ENCODE assay signal across 14 mouse cellular contexts in genomic region chr7:96409323-96409880, GRCm38 (mm10).
A peak's percentile ranks its signal among the peaks of the same experiment; 100 is the strongest.
DNase-seq lines count a peak whose midpoint lies in the region; ATAC-seq and TF ChIP-seq lines count a peak whose summit lies in the region.
"Had no signal": no experiment of that assay in that cellular context is flagged by ENCODE, and none has a peak within 500 bp of the region (broad histone marks: within the 10 kb centered on the region; RNA-seq: fewer than 3 reads in every experiment).

No protein-coding gene starts in this region.

- peaks cover 35% of the 10 kb centered on the region for H3K4me1 ChIP-seq in forebrain, embryonic 15.5 days
- peaks cover 19% of the 10 kb centered on the region for H3K4me1 ChIP-seq in forebrain, embryonic 14.5 days (ENCODE audit: control insufficient read depth, insufficient read depth, low read length)
- H3K4me1 ChIP-seq in kidney, postnatal 0 days (replicated peaks; ENCODE audit: insufficient read depth, low read length): 0 out of 2 replicates have a peak, but pooled peaks cover 8% of the 10 kb centered on the region
- peaks cover 41% of the 10 kb centered on the region for H3K4me1 ChIP-seq in kidney, embryonic 15.5 days
- H3K4me1 ChIP-seq in midbrain, embryonic 12.5 days: peaks cover 36% of the 10 kb centered on the region
- peaks cover 34% of the 10 kb centered on the region for H3K4me1 ChIP-seq in midbrain, embryonic 13.5 days (replicated peaks)

- no peak for TF ChIP-seq CTCF in kidney, postnatal 0 days (IDR thresholded peaks at IDR 0.05; ENCODE audit: low read depth)

- H3K27me3 ChIP-seq in forebrain, embryonic 15.5 days: no peaks in the 10 kb centered on the region
- no peaks in the 10 kb centered on the region for H3K27me3 ChIP-seq in forebrain, embryonic 14.5 days (replicated peaks; ENCODE audit: control insufficient read depth, insufficient read depth, low read length)
- H3K27me3 ChIP-seq in kidney, postnatal 0 days (ENCODE audit: insufficient read depth, low read length): no peaks in the 10 kb centered on the region
- H3K27me3 ChIP-seq in kidney, embryonic 15.5 days: no peaks in the 10 kb centered on the region
- H3K27me3 ChIP-seq in midbrain, embryonic 12.5 days: 0 out of 2 replicates have a peak, but pooled peaks cover 3% of the 10 kb centered on the region
- H3K27me3 ChIP-seq in midbrain, embryonic 13.5 days: no peaks in the 10 kb centered on the region

- no peak overlapping the region for H3K4me2 ChIP-seq in forebrain, embryonic 15.5 days (replicated peaks)
- H3K4me2 ChIP-seq in forebrain, embryonic 14.5 days (ENCODE audit: low read length): no peak overlapping the region
- no peak overlapping the region for H3K4me2 ChIP-seq in kidney, postnatal 0 days (ENCODE audit: low read length)
- no peak overlapping the region for H3K4me2 ChIP-seq in kidney, embryonic 15.5 days
- H3K4me2 ChIP-seq in midbrain, embryonic 12.5 days (replicated peaks): no peak overlapping the region
- no peak overlapping the region for H3K4me2 ChIP-seq in midbrain, embryonic 13.5 days (replicated peaks)

- H3K9ac ChIP-seq in forebrain, embryonic 15.5 days (replicated peaks): no peak overlapping the region
- H3K9ac ChIP-seq in forebrain, embryonic 14.5 days (ENCODE audit: low read length): no peak overlapping the region
- H3K9ac ChIP-seq in kidney, postnatal 0 days (ENCODE audit: low read depth, low read length): no peak overlapping the region
- H3K9ac ChIP-seq in kidney, embryonic 15.5 days: no peak overlapping the region
- H3K9ac ChIP-seq in midbrain, embryonic 12.5 days (replicated peaks): no peak overlapping the region
- H3K9ac ChIP-seq in midbrain, embryonic 13.5 days (replicated peaks): no peak overlapping the region

- H3K27ac ChIP-seq in forebrain, embryonic 15.5 days (replicated peaks): 0 out of 2 replicates have a peak overlapping the region, but pooled peaks have one; percentile 31
- H3K27ac ChIP-seq in forebrain, embryonic 14.5 days (ENCODE audit: low read depth, low read length): no peak overlapping the region
- H3K27ac ChIP-seq in kidney, postnatal 0 days: no peak overlapping the region
- H3K27ac ChIP-seq in kidney, embryonic 15.5 days: no peak overlapping the region
- H3K27ac ChIP-seq in midbrain, embryonic 12.5 days (replicated peaks): 0 out of 2 replicates have a peak overlapping the region, but pooled peaks have one; percentile 10
- H3K27ac ChIP-seq in midbrain, embryonic 13.5 days: no peak overlapping the region
- H3K27ac ChIP-seq: hindbrain, postnatal 0 days had no signal

- H3K36me3 ChIP-seq in forebrain, embryonic 15.5 days: no peaks in the 10 kb centered on the region
- H3K36me3 ChIP-seq in forebrain, embryonic 14.5 days (ENCODE audit: control insufficient read depth, insufficient read depth, low read length): no peaks in the 10 kb centered on the region
- H3K36me3 ChIP-seq in kidney, postnatal 0 days (ENCODE audit: insufficient read depth, low read length): no peaks in the 10 kb centered on the region
- H3K36me3 ChIP-seq in kidney, embryonic 15.5 days: no peaks in the 10 kb centered on the region
- H3K36me3 ChIP-seq in midbrain, embryonic 12.5 days: no peaks in the 10 kb centered on the region
- H3K36me3 ChIP-seq in midbrain, embryonic 13.5 days: no peaks in the 10 kb centered on the region

- no peak for DNase-seq in forebrain, embryonic 14.5 days (ENCODE audit: low spot score)
- DNase-seq in kidney, postnatal 0 days (ENCODE audit: low spot score): peak; percentile 67
- peak; percentile 48 for DNase-seq in brain, adult 2 months (ENCODE audit: low read depth, low spot score)
- DNase-seq: cerebellum, adult 11-12 months; cerebellum, postnatal 36 days; gastrocnemius, postnatal 25 days; heart, postnatal 10 days; lung, adult 2 months had no signal

- H3K4me3 ChIP-seq in forebrain, embryonic 15.5 days: no peak overlapping the region
- H3K4me3 ChIP-seq in forebrain, embryonic 14.5 days (ENCODE audit: low read depth, low read length): no peak overlapping the region
- H3K4me3 ChIP-seq in kidney, postnatal 0 days (replicated peaks; ENCODE audit: low read depth, low read length): no peak overlapping the region
- H3K4me3 ChIP-seq in kidney, embryonic 15.5 days (replicated peaks): no peak overlapping the region
- H3K4me3 ChIP-seq in midbrain, embryonic 12.5 days: no peak overlapping the region
- no peak overlapping the region for H3K4me3 ChIP-seq in midbrain, embryonic 13.5 days (replicated peaks)

- ATAC-seq in forebrain, embryonic 15.5 days (replicated peaks): no peak
- ATAC-seq in forebrain, embryonic 14.5 days: no peak
- ATAC-seq in kidney, postnatal 0 days (replicated peaks; ENCODE audit: low FRiP score, low read depth): no peak
- no peak for ATAC-seq in kidney, embryonic 15.5 days (replicated peaks; ENCODE audit: low FRiP score)
- ATAC-seq in midbrain, embryonic 12.5 days (ENCODE audit: low FRiP score, low read depth): no peak
- no peak for ATAC-seq in midbrain, embryonic 13.5 days
- ATAC-seq in megakaryocyte-erythroid progenitor cell, adult 5-6 weeks (replicated peaks; ENCODE audit: low FRiP score, low TSS enrichment, poor library complexity, severe bottlenecking): no peak
- ATAC-seq: hindbrain, postnatal 0 days had no signal

- 49% methylated on average over 11 of the region's 11 CpGs for WGBS in forebrain, embryonic 15.5 days
- 58% methylated on average over 11 of the region's 11 CpGs for WGBS in forebrain, embryonic 14.5 days
- 44% methylated on average over 11 of the region's 11 CpGs for WGBS in kidney, postnatal 0 days
- WGBS in kidney, embryonic 15.5 days: 37% methylated on average over 11 of the region's 11 CpGs
- WGBS in midbrain, embryonic 12.5 days: 72% methylated on average over 11 of the region's 11 CpGs
- WGBS in midbrain, embryonic 13.5 days: 68% methylated on average over 11 of the region's 11 CpGs

- H3K9me3 ChIP-seq in forebrain, embryonic 15.5 days: no peaks in the 10 kb centered on the region
- H3K9me3 ChIP-seq in forebrain, embryonic 14.5 days (replicated peaks; ENCODE audit: control insufficient read depth, low read length): no peaks in the 10 kb centered on the region
- H3K9me3 ChIP-seq in kidney, postnatal 0 days (replicated peaks; ENCODE audit: low read length): no peaks in the 10 kb centered on the region
- no peaks in the 10 kb centered on the region for H3K9me3 ChIP-seq in kidney, embryonic 15.5 days (replicated peaks)
- H3K9me3 ChIP-seq in midbrain, embryonic 12.5 days: no peaks in the 10 kb centered on the region
- H3K9me3 ChIP-seq in midbrain, embryonic 13.5 days: no peaks in the 10 kb centered on the region

Comparison
In these comparisons a context has a peak if more than half of its experiments do, and no peak if none do; other contexts are left out.
1. H3K27ac ChIP-seq: peak in forebrain, embryonic 15.5 days (single experiment) and midbrain, embryonic 12.5 days (single experiment); none in forebrain, embryonic 14.5 days (single experiment), kidney, postnatal 0 days (single experiment), kidney, embryonic 15.5 days (single experiment) and midbrain, embryonic 13.5 days (single experiment).